Mouse (Mus musculus): ENCODE data around the gene Srsf7. TPM values are rescaled to one million over a fixed set of nuclear protein-coding genes. Genes with fewer than 3 reads are reported as not detected.
A peak's percentile ranks its signal among the peaks of the same experiment; 100 is the strongest.
"Not testable (repeated sequence)": the region's sequence is repeated elsewhere in the genome, so short reads cannot be mapped to it uniquely, and the experiment has no call there.

Srsf7 gene
- polyA plus RNA-seq, 1 experiment from 2014 or later, result 633 TPM

DNA sequence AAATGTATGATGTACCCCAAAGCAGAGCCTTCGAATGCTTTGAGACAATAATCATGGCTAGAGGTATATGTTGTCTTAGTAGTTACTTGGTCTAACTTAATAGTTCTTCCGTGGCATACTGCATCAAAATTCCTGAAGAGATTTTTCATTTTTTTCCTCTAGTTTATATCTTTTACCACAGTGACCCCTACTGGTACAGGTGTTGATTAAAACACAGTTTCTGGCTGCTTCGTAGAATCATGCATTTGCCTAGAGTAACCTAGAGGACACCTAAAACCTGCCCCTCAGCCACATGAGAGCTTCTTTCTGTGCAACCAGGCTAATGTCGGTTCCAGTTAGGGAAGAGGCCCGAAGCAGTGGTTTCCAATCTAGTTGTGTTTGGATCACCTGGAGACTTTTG, 14.0 kb downstream of the Srsf7 start:
- Histone ChIP-seq H3K4me1 (no peaks in the 10 kb centered on the region), H3K27me3 (no peaks in the 10 kb centered on the region), H3K9ac (no peak overlapping the region), H3K36me3 (peaks cover 33% of the 10 kb centered on the region), H3K9me3 (no peaks in the 10 kb centered on the region), H3K4me3 (no peak overlapping the region), H3K27ac (no peak overlapping the region), H3K4me2 (no peak overlapping the region)
- 56% methylated on average over 5 of the region's 5 CpGs for WGBS
- no peak for ATAC-seq (ENCODE audit: borderline replicate concordance, extremely low read depth, low FRiP score, low TSS enrichment)

DNA sequence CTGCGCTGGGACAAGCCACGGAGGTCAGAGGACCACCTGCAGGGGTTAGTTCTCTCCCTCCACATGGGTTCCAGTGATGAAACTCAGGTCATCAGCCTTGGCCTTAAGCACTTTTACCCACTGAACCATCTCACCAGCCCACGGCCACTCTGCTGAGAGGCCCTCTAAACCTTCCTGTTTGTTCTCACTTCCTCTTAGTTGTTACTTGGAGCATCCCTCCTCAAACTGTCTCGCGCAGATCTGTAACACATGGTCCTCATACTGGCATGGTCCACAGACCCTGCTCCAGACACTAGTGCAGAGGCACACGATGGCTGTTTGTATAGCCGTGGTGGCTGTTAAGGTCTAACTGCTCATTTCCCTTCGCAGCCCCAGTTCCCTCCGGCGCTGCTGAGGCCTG, 23.5 kb downstream of the Srsf7 start:
- no peak for ATAC-seq (ENCODE audit: borderline replicate concordance, extremely low read depth, low FRiP score, low TSS enrichment)
- Histone ChIP-seq H3K27me3 (no peaks in the 10 kb centered on the region), H3K9me3 (no peaks in the 10 kb centered on the region), H3K36me3 (no peaks in the 10 kb centered on the region), H3K4me3 (no peak overlapping the region), H3K4me1 (no peaks in the 10 kb centered on the region), H3K27ac (no peak overlapping the region), H3K9ac (no peak overlapping the region), H3K4me2 (no peak overlapping the region)
- WGBS, result 77% methylated on average over 10 of the region's 10 CpGs

DNA sequence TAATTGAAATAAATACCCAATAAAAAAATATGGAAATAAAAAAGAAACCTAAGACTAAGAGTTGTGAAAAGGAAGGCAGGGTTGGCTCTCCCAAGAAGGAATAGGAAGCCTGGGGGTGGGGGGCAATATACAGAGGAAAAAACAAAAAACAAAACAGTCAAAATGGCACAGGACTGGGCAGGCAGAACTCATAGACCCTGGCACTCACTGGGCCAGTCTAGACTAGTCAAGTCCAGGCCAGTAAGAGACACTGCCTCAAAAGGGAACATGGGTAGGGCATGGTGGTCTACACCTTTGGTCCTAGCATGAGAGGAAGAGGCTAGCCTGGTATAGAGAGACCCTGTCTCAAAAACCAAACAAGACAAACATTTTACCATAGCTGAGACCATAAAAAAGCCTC, 26.6 kb downstream of the Srsf7 start:
- H3K4me3 ChIP-seq, result no peak overlapping the region
- no peaks in the 10 kb centered on the region for H3K36me3 ChIP-seq
- no peak overlapping the region for H3K4me2 ChIP-seq
- ATAC-seq (ENCODE audit: borderline replicate concordance, extremely low read depth, low FRiP score, low TSS enrichment), result no peak
- H3K9me3 ChIP-seq, result no peaks in the 10 kb centered on the region
- H3K27me3 ChIP-seq, result no peaks in the 10 kb centered on the region
- H3K9ac ChIP-seq, result no peak overlapping the region
- no peak overlapping the region for H3K27ac ChIP-seq
- H3K4me1 ChIP-seq, result no peaks in the 10 kb centered on the region

DNA sequence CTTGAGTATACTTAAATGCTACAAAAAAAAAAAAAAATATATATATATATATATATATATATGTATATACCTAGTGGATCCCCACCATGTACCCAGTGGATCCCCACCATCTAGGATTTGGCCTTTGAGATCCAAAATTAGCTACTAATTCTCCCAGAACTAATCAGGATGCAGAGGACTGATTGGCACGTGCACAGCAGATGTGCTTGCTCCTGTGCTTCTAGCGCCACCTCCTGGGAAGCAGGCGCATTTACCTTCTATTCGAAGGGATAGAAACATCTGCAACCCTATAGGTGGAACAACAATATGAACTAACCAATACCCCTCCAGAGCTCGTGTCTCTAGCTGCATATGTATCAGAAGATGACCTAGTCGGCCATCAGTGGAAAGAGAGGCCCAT, 27.1 kb downstream of the Srsf7 start:
- H3K9ac ChIP-seq, result no peak overlapping the region
- WGBS, result 1% methylated on average over 6 of the region's 6 CpGs
- no peak overlapping the region for H3K4me3 ChIP-seq
- no peaks in the 10 kb centered on the region for H3K27me3 ChIP-seq
- no peak overlapping the region for H3K27ac ChIP-seq
- no peaks in the 10 kb centered on the region for H3K36me3 ChIP-seq
- peaks cover 4% of the 10 kb centered on the region for H3K4me1 ChIP-seq
- no peaks in the 10 kb centered on the region for H3K9me3 ChIP-seq
- peak; percentile 46; the same call in 1 of the 2 replicates for ATAC-seq (ENCODE audit: borderline replicate concordance, extremely low read depth, low FRiP score, low TSS enrichment)
- no peak overlapping the region for H3K4me2 ChIP-seq

DNA sequence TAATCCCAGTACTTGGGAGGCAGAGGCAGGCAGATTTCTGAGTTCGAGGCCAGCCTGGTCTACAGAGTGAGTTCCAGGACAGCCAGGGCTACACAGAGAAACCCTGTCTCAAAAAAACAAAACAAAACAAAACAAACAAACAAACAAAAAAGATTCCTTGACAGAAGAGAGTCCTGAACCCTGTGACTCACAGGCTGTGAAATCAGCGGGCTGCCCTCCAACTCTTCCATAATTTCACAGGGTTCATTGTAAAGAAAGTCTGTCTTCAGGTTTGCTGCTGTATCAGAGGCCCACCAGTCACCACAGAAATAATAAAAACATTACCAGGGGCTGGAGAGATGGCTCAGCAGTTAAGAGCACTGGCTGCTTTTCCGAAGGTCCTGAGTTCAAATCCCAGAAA, 28.3 kb downstream of the Srsf7 start:
- not testable (repeated sequence) for H3K27me3 ChIP-seq; H3K9ac ChIP-seq; H3K4me3 ChIP-seq; ATAC-seq (ENCODE audit: borderline replicate concordance, extremely low read depth, low FRiP score, low TSS enrichment); H3K4me1 ChIP-seq; H3K4me2 ChIP-seq; H3K9me3 ChIP-seq; H3K36me3 ChIP-seq; H3K27ac ChIP-seq
- WGBS, result 93% methylated on average over 3 of the region's 3 CpGs

DNA sequence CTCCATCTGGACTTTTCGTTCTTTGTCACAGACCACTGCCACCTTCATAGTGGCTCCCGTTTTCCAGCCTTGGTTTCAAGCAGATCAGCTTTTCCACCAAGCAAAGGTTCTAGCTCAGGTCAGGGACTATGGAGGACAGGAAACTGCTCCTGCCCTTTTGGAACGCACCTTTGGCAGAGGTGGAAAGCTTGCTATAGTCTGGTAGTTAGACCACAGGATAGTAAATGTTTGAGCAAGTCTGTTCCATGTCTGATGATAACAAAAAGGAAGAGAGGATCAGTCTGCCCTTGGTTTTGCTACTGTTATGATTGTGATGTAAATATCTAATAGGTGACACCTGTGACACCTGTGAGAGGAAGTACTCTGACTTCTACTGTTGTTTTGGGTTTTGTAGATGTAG, 31.1 kb downstream of the Srsf7 start:
- no peaks in the 10 kb centered on the region for H3K36me3 ChIP-seq

DNA sequence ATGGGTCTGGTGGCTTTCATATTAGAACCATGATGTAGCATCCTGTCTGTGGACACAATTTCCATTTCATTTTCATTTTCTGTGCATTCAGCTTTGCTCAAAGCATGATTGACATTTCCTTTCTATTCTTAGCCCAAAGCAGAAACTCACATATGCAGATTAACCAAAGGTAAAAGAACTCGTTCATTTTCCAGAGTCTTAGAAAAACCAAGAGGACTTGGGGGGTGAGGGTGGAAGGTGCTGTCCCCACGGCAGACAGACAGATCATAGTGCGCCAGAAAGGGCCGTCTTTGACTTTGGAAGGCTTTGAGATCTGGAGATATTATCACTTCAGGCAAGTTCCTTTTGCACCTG, 31.7 kb downstream of the Srsf7 start:
- H3K27ac ChIP-seq, result no peak overlapping the region
- H3K9ac ChIP-seq, result no peak overlapping the region
- no peaks in the 10 kb centered on the region for H3K36me3 ChIP-seq
- H3K4me2 ChIP-seq, result no peak overlapping the region
- no peaks in the 10 kb centered on the region for H3K9me3 ChIP-seq
- peaks cover 6% of the 10 kb centered on the region for H3K4me1 ChIP-seq
- no peak overlapping the region for H3K4me3 ChIP-seq
- ATAC-seq (ENCODE audit: borderline replicate concordance, extremely low read depth, low FRiP score, low TSS enrichment), result no peak
- no peaks in the 10 kb centered on the region for H3K27me3 ChIP-seq
- WGBS, result 80% methylated on average over 4 of the region's 4 CpGs

More for the DNA sequence above, 31.1 kb downstream of the Srsf7 start:
- Histone ChIP-seq H3K4me1 (peaks cover 6% of the 10 kb centered on the region), H3K9me3 (no peaks in the 10 kb centered on the region), H3K4me2 (no peak overlapping the region), H3K27me3 (no peaks in the 10 kb centered on the region), H3K4me3 (no peak overlapping the region), H3K9ac (no peak overlapping the region), H3K27ac (no peak overlapping the region)
- WGBS, result 86% methylated on average over 3 of the region's 3 CpGs
- ATAC-seq (ENCODE audit: borderline replicate concordance, extremely low read depth, low FRiP score, low TSS enrichment), result no peak

DNA sequence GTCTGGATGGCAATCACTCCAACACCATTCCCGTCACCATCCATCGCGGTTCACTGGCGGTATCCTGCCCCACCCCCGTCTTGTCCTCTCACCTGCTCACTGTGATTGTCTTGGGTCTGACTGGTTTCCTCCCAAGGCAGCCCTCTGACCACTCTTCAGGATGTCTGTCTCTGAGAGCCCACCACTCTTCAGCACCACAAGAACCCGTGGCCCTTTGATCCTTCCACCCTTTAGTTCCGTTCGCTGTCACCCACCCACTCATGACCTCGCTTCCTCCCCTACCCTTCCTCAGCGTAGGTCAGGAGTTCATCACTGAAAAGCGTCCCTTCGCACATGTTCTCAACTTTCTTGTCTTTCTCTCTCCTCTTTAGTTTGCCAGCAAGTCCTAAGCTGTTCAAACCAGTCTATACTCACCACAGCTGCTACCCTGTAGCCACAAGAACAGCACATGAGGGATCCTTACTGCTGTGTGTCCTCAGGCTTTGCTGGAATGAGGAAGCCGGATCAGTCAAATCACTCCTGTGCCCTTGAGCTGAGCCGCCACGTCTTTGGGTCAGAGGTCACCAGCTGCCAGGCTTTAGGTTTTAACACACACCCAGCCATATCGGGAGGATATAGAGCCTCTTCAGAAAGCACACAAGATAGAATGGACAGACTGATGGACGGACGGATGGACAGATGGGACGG, 32.3 kb downstream of the Srsf7 start:
- Histone ChIP-seq H3K4me2 (no peak overlapping the region), H3K4me3 (no peak overlapping the region), H3K27me3 (no peaks in the 10 kb centered on the region), H3K9me3 (no peaks in the 10 kb centered on the region), H3K4me1 (peaks cover 6% of the 10 kb centered on the region), H3K36me3 (no peaks in the 10 kb centered on the region), H3K9ac (no peak overlapping the region), H3K27ac (no peak overlapping the region)
- no peak for ATAC-seq (ENCODE audit: borderline replicate concordance, extremely low read depth, low FRiP score, low TSS enrichment)
- 55% methylated on average over 19 of the region's 19 CpGs for WGBS

DNA sequence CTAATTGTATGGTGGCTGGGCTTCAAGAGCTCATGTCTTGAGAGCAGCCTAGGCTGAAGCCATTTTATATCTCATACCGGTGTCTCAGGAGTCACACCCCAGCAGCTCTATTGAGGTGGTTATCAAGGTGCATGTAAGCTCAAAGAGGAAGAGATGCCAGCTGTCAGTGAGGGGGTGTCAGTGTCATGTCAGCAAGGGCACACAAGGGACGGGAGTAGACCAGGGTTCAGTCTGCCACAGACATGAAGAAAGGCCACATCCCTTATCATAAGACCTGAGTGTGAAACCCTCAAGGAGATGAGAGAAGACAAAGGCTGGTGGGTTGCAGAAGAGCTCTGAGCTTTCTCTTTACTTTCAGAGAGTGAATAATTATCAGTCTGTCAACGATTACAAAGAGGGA, 33.0 kb downstream of the Srsf7 start:
- H3K9me3 ChIP-seq, result no peaks in the 10 kb centered on the region
- no peak for ATAC-seq (ENCODE audit: borderline replicate concordance, extremely low read depth, low FRiP score, low TSS enrichment)
- 76% methylated on average over 3 of the region's 3 CpGs for WGBS
- no peak overlapping the region for H3K4me3 ChIP-seq
- no peak overlapping the region for H3K27ac ChIP-seq
- no peak overlapping the region for H3K4me2 ChIP-seq
- no peaks in the 10 kb centered on the region for H3K27me3 ChIP-seq
- peaks cover 6% of the 10 kb centered on the region for H3K4me1 ChIP-seq
- no peak overlapping the region for H3K9ac ChIP-seq
- H3K36me3 ChIP-seq, result no peaks in the 10 kb centered on the region

DNA sequence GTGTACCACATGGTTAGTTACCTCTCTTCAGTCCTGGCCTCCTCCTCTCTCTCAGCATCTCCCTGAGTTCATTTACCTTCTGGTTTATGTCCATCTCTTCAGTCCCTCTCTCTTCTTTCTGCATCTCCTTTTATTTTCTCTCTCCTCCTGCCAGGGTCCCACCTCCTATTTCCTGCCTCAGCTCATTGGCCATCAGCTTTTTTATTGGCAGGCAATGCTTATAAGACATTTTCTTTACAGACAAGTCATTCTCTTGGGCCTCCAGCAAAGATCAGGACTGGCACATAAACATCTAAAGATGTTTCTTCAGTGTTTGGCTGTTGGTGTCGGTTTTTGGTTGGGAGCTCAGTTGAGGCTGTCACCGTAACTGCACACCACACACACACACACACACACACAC, 33.4 kb downstream of the Srsf7 start:
- Histone ChIP-seq H3K4me3 (no peak overlapping the region), H3K4me2 (no peak overlapping the region), H3K4me1 (peaks cover 8% of the 10 kb centered on the region), H3K9ac (no peak overlapping the region), H3K9me3 (no peaks in the 10 kb centered on the region), H3K36me3 (no peaks in the 10 kb centered on the region), H3K27me3 (no peaks in the 10 kb centered on the region), H3K27ac (no peak overlapping the region)
- no peak for ATAC-seq (ENCODE audit: borderline replicate concordance, extremely low read depth, low FRiP score, low TSS enrichment)
- 64% methylated on average over 2 of the region's 2 CpGs for WGBS

DNA sequence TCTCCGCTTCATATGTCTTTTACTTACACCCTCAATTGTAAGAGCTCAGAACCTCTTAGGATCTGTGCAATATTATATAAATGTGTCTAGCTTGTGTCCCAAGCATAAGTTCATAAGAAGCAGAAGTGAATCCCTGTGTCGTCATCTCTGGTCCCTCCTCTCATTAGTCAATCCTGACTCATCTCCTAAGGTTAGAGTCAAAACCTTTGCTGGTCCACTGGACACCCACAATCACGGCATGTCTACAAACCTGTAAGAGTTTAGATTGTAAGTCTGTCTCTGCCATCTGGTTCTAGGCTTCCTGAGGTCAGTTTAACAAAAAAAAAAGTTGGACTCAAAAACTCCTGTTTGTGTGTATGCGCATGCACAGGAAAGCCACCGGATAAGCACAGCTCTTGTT, 34.3 kb downstream of the Srsf7 start:
- Histone ChIP-seq H3K4me2 (no peak overlapping the region), H3K9ac (no peak overlapping the region), H3K9me3 (no peaks in the 10 kb centered on the region), H3K4me1 (peaks cover 18% of the 10 kb centered on the region), H3K27me3 (no peaks in the 10 kb centered on the region), H3K27ac (no peak overlapping the region), H3K4me3 (no peak overlapping the region), H3K36me3 (no peaks in the 10 kb centered on the region)
- no peak for ATAC-seq (ENCODE audit: borderline replicate concordance, extremely low read depth, low FRiP score, low TSS enrichment)
- WGBS, result 77% methylated on average over 5 of the region's 5 CpGs

DNA sequence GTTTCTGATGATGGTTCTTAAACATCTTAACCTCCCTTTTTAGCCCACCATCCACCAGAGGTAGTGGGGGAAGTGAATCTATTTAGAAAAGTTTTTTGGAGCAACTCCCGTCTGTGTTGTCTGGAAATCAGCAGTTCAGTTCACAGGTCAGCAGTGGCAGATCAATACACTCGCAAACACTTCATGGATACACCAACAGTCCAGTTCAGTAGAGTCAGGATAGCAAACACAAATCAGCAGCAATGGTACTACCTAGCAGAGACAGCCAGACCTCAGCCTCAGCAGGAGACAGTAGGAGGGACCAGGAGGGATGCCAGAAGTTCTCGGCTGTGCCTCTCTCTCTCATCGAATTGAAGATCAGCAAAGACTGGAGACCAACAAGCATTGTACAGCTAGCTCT, 35.2 kb downstream of the Srsf7 start:
- 91% methylated on average over 4 of the region's 4 CpGs for WGBS
- ATAC-seq (ENCODE audit: borderline replicate concordance, extremely low read depth, low FRiP score, low TSS enrichment), result no peak

DNA sequence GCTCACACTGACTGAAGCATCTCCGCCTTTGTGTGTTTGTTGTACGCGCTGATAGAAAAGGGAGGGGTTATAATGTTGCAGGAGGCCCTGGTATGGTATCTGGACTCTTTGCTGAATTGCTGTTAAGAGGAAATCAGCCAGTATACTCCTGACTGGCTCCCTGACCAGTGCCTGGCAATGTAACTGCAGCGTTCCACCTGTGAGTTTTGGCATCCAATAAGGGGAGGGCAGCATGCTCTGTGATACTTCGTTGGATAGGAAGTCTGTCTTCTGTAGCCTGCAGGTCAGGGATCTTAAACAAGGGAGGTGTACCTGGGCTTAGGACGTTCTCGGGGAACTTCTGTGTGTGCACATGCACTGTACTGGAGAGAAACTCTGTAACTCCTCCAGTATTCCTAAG, 36.2 kb downstream of the Srsf7 start:
- H3K4me3 ChIP-seq, result no peak overlapping the region
- no peaks in the 10 kb centered on the region for H3K9me3 ChIP-seq
- peaks cover 23% of the 10 kb centered on the region for H3K4me1 ChIP-seq
- WGBS, result 88% methylated on average over 7 of the region's 7 CpGs
- H3K36me3 ChIP-seq, result no peaks in the 10 kb centered on the region
- ATAC-seq (ENCODE audit: borderline replicate concordance, extremely low read depth, low FRiP score, low TSS enrichment), result no peak
- no peak overlapping the region for H3K9ac ChIP-seq
- no peak overlapping the region for H3K4me2 ChIP-seq
- no peak overlapping the region for H3K27ac ChIP-seq
- H3K27me3 ChIP-seq, result no peaks in the 10 kb centered on the region

More for the DNA sequence above, 35.2 kb downstream of the Srsf7 start:
- no peak overlapping the region for H3K4me2 ChIP-seq
- no peak overlapping the region for H3K9ac ChIP-seq
- H3K4me3 ChIP-seq, result no peak overlapping the region
- no peaks in the 10 kb centered on the region for H3K36me3 ChIP-seq
- no peak overlapping the region for H3K27ac ChIP-seq
- H3K27me3 ChIP-seq, result no peaks in the 10 kb centered on the region
- H3K4me1 ChIP-seq, result peaks cover 21% of the 10 kb centered on the region
- H3K9me3 ChIP-seq, result no peaks in the 10 kb centered on the region
